Mouse (Mus musculus) limb, embryonic 13.5 days (tissue): Measurements from ENCODE around the gene Zfp773. TPM values are rescaled to one million over a fixed set of nuclear protein-coding genes. Genes with fewer than 3 reads are reported as not detected.

ENCODE experiments used
- polyA plus RNA-seq: library from polyadenylated mRNA; unstranded; fragments of >200 nt; fragmentation: Nextera tagmentation; extraction: Ambion mirVana; gene quantifications from 2 replicates; pipeline ENCODE4 v1.2.1, GENCODE M21; 2015

Gene Zfp773
- polyA plus RNA-seq, 1 experiment from 2014 or later: 3.9 TPM

Other genes starting within 250 kb of the Zfp773 start
- gene Aurkc, start 141.5 kb downstream of the Zfp773 start, polyA plus RNA-seq: not detected in 2 replicates
- gene Zfp954, start 15.3 kb downstream of the Zfp773 start, polyA plus RNA-seq: 14.7 and 16.7 TPM in 2 replicates
- gene Zfp418, start 34.6 kb upstream of the Zfp773 start, polyA plus RNA-seq: 3.4 and 3.7 TPM in 2 replicates
- gene Zfp772, start 73.2 kb upstream of the Zfp773 start, polyA plus RNA-seq: 10.0 TPM in 2 replicates
- gene Vmn2r29, start 110.6 kb upstream of the Zfp773 start, polyA plus RNA-seq: 1.2 and 1.9 TPM in 2 replicates
- 4.6 and 4.9 TPM in 2 replicates for gene Gm45844, start 141.5 kb upstream of the Zfp773 start, polyA plus RNA-seq
- 47.7 and 50.5 TPM in 2 replicates for gene Clcn4, start 164.1 kb upstream of the Zfp773 start, polyA plus RNA-seq
- gene Vmn2r30, start 200.9 kb upstream of the Zfp773 start, polyA plus RNA-seq: 0.03 TPM in 1 of 2 replicates, not detected in the other
- gene Gm45783, start 237.8 kb upstream of the Zfp773 start, polyA plus RNA-seq: 0.51 and 0.57 TPM in 2 replicates